Mouse (Mus musculus): Measurements from ENCODE around the gene Aloxe3. TPM values are rescaled to one million over a fixed set of nuclear protein-coding genes. Genes with fewer than 3 reads are reported as not detected.

Gene Aloxe3
- total RNA-seq, 2 experiments from 2014 or later: 5.8 to 6.6 TPM

GRCm38 (mm10) chr11:69106842-69107241, 18.9 kb upstream of the Aloxe3 start:
- DNase-seq (ENCODE audit: low spot score in 2 of 2): no peak

GRCm38 (mm10) chr11:69107676-69108075, 18.0 kb upstream of the Aloxe3 start:
- DNase-seq (ENCODE audit: low spot score in 2 of 2): no peak

- no peak for DNase-seq (ENCODE audit: low spot score in 2 of 2)
Observed at GRCm38 (mm10) chr11:69108223-69108622, 17.5 kb upstream of the Aloxe3 start.

GRCm38 (mm10) chr11:69109032-69109900, 16.4 kb upstream of the Aloxe3 start:
- no peak for DNase-seq (ENCODE audit: low spot score in 2 of 2)

- DNase-seq (ENCODE audit: low spot score in 2 of 2): peak; percentile 97
Observed at GRCm38 (mm10) chr11:69110319-69111046, 15.2 kb upstream of the Aloxe3 start.

GRCm38 (mm10) chr11:69111051-69111810, 14.5 kb upstream of the Aloxe3 start:
- no peak for DNase-seq (ENCODE audit: low spot score in 2 of 2)

GRCm38 (mm10) chr11:69111865-69112264, 13.8 kb upstream of the Aloxe3 start:
- DNase-seq (ENCODE audit: low spot score in 2 of 2): no peak

- DNase-seq (ENCODE audit: low spot score in 2 of 2): no peak
Observed at GRCm38 (mm10) chr11:69114018-69114417, 11.7 kb upstream of the Aloxe3 start.

GRCm38 (mm10) chr11:69114621-69115020, 11.1 kb upstream of the Aloxe3 start:
- no peak for DNase-seq (ENCODE audit: low spot score in 2 of 2)

GRCm38 (mm10) chr11:69116843-69117242, 8.9 kb upstream of the Aloxe3 start:
- DNase-seq (ENCODE audit: low spot score in 2 of 2): no peak

GRCm38 (mm10) chr11:69117737-69118695, 7.7 kb upstream of the Aloxe3 start:
- DNase-seq (ENCODE audit: low spot score in 2 of 2): peak; percentile 53 to 69

- peak; percentile 91 to 92 for DNase-seq (ENCODE audit: low spot score in 2 of 2)
Observed at GRCm38 (mm10) chr11:69118765-69119164, 6.9 kb upstream of the Aloxe3 start.

- DNase-seq (ENCODE audit: low spot score in 2 of 2): no peak
Observed at GRCm38 (mm10) chr11:69119446-69120155, 6.1 kb upstream of the Aloxe3 start.

- no peak for DNase-seq (ENCODE audit: low spot score in 2 of 2)
Observed at GRCm38 (mm10) chr11:69120221-69121000, 5.3 kb upstream of the Aloxe3 start, which contains the start of gene Hes7. Hes7 (plus strand) TSS chr11:69120404.

GRCm38 (mm10) chr11:69121001-69121740, 4.5 kb upstream of the Aloxe3 start:
- DNase-seq (ENCODE audit: low spot score in 2 of 2): peak in 1 of 2 experiments; percentile 43

GRCm38 (mm10) chr11:69121741-69122335, 3.9 kb upstream of the Aloxe3 start:
- DNase-seq (ENCODE audit: low spot score in 2 of 2): peak in 1 of 2 experiments; percentile 64

GRCm38 (mm10) chr11:69122336-69122951, 3.3 kb upstream of the Aloxe3 start, which contains the start of gene 9130213A22Rik:
9130213A22Rik (minus strand) TSS chr11:69122589.
- DNase-seq (ENCODE audit: low spot score in 2 of 2): peak; percentile 92 to 95
